Mouse (Mus musculus) lung, postnatal 0 days (tissue): ENCODE data around the gene Prkcb.

ENCODE experiments used
- CTCF ChIP-seq: IDR thresholded peaks from 2 replicates; pipeline ENCODE4 v1.5.1; 2016; ENCODE audit warnings: antibody characterized with exemption, mild to moderate bottlenecking
- EP300 ChIP-seq: IDR thresholded peaks from 2 replicates; pipeline ENCODE4 v1.6.1; 2016; ENCODE audit warnings: antibody characterized with exemption, mild to moderate bottlenecking, control low read depth

DNA sequence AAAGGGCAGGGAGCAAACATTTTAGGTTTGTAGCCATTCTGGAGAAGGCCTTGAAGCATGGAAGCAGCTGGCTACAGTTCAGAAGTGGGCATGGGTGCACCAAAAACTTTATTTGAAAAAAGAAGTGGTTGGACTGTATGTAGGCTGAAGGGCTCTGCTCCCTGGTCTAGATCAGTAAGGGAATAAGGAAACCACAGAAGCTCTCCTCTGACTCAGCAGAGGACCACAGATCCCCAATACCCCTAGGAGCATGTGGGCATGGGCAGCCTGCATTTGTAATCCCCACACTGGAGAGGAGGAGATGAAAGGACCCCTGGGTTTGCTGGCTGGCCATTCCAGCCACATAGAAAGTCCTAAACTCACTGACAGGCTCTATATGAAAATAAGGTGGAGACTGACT lies 88.3 kb downstream of the Prkcb start:
- no peak for TF ChIP-seq CTCF
- no peak for TF ChIP-seq EP300
